Mouse (Mus musculus): ENCODE results near the gene Gm5134.

The Gm5134 gene

GRCm38 (mm10) chr10:75954381-75954811 is at the start of gene Gm5134:
Gene Gm5134, plus strand, starts transcription at chr10:75954514.
- no peak for DNase-seq (ENCODE audit: low read depth, low spot score)

DNA sequence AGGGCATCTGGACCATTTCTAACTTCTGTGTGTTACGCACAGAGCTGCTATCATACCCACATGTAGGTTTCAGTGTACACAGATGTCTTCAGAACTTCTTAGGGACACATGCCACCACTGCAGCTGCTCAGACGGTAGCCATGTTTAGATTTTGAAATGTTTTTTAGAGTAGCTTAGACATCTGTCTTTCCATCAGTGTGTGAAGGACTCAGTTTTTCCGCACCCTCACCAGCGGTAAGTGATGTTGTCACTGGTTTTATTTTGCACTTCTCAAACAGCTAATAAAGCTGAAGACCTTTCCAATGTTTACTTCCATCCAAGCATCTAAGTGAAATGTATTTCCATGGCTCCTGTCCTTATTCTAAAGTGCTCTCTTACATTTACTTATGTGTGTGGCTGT is 47.4 kb upstream of the Gm5134 start:
- DNase-seq (ENCODE audit: low read depth, low spot score): no peak

GRCm38 (mm10) chr10:75910698-75911097 is 43.6 kb upstream of the Gm5134 start:
- no peak for DNase-seq (ENCODE audit: low read depth, low spot score)

DNA sequence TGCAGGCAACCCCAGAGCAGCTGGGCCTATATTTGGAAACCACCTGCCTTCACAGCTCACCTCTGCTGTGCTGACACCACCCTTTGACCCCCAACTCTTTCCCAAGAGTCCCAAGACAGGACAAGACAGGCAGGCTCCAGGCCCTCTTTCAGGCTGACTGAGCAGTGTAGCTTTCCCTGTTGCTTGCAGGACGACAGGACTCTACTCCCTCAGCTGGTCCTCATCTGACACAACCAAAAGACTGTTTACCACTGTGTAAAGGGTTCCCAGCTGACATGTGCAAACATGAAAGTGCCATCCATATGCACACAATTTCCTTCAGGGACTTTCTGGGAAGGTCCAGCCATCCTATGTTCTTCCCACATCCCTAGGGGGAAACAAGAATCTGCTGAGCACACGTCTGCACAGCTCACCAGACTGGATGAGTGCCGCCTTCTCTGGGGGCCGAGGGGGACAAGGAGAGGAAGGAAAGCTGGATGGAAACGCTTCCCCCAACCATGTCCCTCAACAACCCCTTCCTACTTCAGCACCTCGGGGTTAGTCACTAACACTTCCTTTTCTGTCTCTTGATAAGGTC is 41.2 kb upstream of the Gm5134 start:
- DNase-seq (ENCODE audit: low read depth, low spot score): no peak

DNA sequence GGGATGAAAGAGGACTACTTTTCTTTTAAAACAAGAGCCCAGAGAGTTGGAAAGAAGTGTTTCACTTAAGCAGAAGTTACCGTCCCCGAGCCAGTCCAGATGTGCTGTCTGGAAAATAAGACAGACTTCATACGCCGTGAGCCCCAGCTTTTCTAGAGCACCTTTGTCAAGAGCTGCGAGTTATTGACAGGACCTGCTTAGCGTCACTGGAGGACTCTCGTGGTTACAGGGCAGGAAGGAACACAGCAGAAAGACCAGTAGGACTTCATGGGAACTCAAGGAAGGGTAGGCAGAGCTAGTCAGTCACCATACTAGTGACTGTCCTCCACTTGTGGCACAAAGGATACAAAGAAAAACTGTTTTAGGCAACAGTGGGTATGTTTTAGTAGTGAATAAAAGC is 38.8 kb upstream of the Gm5134 start:
- DNase-seq (ENCODE audit: low read depth, low spot score): no peak

DNA sequence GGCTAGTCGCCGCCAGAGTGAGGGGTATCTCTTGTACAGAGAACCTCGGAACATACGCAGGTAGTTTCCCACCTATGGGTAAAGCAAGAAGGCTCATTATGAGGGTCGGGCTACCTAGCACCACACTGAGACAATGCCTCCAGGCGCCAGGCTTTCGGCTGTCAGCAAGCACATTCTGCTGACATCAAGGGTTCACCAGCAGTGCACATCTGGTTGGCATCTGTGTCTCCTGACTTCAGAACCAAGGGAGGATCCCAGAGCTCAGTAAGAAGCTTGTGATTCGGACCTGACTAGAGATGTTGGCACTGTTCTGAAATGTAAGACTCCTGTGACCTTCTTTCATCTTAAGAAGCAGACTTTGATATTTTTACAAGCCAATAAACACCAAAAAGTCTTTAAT is 37.5 kb upstream of the Gm5134 start:
- no peak for DNase-seq (ENCODE audit: low read depth, low spot score)

GRCm38 (mm10) chr10:75919026-75919425 is 35.3 kb upstream of the Gm5134 start:
- DNase-seq (ENCODE audit: low read depth, low spot score): no peak

DNA sequence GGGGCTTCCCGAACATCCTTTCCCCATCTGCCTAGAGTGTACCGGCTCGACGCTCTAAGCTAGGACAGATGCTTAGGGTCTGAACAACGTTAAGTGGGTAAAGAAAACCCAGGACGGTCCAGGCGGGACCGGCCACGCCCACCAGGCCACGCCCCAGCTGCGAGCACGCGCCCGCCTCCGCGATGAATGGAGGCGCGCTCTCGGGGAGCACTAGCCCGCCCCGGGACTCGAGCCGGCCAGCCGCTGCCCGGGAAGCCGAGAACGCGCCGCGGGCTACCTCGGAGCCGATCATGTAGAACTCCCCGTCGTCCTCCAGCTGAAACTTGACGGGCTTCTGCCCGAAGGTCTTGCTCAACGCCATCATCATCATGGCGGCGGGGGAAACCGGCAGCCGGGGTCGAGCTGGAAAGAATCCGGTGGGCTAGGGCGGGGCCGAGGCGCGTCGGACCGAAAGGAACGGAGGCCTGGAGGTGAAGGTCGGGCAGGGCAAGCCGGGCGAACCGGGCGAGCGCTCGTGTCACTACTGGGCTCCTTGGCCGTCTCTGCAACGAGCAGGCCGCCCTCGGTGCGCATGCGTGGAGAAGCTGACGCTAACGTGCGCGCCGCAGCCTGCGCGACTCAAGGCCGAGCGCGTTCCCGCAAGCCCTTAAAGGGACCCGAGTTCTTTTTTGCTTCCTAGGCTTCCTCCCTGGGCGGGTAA is 33.1 kb upstream of the Gm5134 start, which contains the start of gene Smarcb1:
Smarcb1 (minus strand) TSS at position 592 of the 700 bp plus-strand sequence.
- peak; percentile 95 for DNase-seq (ENCODE audit: low read depth, low spot score)

DNA sequence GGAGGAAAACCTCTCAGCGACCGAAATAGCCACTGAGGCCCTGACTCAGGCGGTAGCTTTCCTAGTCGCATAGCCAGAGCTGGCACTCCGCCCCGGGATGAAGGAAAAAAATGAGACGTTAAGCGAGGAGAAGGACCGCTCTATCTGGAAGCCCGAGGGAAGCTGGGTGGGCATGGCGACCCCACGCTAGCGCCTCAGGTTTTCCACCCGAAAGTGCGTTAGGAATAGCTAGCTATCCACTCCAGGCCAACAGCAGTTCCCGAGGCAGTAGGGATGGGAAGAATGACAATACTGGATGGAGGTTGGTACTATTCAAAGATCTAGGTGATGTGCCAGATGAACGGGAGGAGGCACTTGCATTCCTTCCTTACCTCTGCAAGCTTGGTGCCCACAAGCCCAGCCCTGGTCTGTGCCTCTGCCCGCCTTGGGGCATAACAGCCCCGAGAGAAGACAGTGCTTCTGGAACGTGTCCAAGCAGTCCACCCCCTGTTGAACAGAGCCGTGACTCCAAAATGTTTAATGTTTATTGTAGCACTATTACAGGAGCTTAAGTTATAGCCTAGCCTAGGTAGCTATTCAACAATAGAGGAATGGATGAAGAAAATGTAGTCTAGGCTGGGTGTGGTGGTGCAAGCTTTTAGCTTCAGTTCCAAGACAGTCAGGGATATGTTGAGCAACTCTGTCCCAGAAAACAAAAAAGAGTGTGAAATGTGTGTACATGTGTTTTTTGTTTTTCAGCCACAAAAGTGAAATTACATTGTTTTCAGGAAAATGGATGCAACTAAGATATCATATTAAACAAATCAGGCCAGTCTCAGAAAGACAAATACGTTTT is 32.4 kb upstream of the Gm5134 start:
- no peak for DNase-seq (ENCODE audit: low read depth, low spot score)

- DNase-seq (ENCODE audit: low read depth, low spot score): no peak
Measured at GRCm38 (mm10) chr10:75924324-75924723, 30.0 kb upstream of the Gm5134 start.

- DNase-seq (ENCODE audit: low read depth, low spot score): no peak
Measured at GRCm38 (mm10) chr10:75926396-75926795, 27.9 kb upstream of the Gm5134 start.

DNA sequence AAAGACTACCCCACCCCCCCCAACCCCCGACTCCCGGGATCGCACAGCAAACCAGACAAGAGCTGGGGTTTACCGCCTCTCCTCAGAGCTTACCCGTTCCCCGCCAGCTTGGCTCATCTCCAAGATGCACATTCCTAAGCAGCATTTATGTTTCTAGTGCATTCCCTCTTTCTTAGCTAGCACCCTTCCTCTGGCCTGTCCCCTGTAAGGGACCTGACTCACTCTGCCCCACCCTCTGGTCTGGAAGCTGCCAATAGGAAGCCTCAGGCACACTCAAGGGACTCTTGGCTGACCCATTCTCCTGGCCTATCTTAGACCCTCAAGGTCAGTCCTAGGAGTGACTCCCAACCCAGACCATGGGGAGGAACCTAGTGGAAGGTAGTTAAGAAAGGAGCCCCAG is 24.0 kb upstream of the Gm5134 start:
- DNase-seq (ENCODE audit: low read depth, low spot score): no peak

DNA sequence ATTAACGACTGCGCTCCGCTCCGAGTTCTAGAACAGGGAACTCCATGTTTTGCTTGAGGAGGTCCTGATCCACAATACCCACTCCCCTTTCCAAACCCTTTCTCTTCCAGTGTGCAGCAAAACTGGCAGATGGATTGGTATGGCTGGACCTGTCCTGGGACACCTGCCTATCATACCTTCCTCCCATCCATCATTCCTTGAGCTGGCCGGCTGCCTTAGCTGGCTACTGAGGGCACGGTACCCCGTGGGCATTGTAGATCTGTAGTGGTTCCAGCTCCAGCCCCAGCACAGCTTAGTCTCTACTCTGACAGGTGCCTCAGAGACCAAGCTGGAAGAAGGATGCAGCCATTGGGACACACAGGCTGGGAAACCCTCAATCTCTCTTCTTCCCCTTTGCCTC is 23.0 kb upstream of the Gm5134 start:
- no peak for DNase-seq (ENCODE audit: low read depth, low spot score)

GRCm38 (mm10) chr10:75932081-75932678 is 22.1 kb upstream of the Gm5134 start:
- DNase-seq (ENCODE audit: low read depth, low spot score): no peak

- no peak for DNase-seq (ENCODE audit: low read depth, low spot score)
Measured at GRCm38 (mm10) chr10:75932891-75933290, 21.4 kb upstream of the Gm5134 start, which contains the start of gene Chchd10. Gene Chchd10, plus strand, starts transcription at chr10:75933130.

- DNase-seq (ENCODE audit: low read depth, low spot score): no peak
Measured at GRCm38 (mm10) chr10:75934991-75935390, 19.3 kb upstream of the Gm5134 start.

DNA sequence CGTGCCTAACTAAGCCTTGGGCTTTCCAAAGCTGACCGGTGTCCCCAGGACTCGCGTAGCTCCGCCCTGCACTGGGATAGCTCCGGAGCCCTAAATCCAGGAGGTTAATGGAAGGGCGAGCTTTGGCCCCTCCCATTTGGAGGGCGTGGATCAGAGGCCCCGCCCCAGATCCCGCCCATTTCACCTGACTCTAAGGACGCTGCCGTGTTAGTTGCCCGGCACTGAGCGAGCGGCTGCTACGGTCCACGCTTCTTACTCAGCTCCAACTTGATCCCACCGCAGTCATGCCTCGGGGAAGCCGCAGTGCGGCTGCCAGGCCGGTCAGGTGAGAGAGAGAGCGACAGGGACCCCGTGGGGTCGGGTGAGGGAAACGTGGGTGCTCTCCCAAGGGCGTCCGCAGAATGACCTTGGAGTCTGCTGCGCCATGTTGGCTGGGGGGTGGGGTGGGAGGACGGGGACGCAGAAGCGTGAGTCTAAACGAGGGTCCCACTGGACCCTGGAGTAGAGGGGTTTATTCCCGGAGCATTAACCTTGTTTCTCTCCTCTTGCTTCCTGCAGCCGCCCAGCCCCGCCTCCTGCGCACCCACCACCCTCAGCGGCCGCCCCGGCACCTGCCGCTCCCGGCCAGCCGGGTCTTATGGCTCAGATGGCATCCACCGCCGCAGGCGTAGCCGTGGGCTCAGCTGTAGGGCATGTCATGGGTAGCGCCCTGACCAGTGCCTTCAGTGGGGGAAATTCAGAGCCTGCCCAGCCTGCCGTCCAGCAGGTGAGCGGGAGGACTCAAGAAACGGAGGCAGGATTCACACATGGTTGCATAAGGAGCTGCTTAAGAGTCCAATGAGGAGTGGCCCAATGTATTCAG is 18.4 kb upstream of the Gm5134 start, which contains the start of gene Mmp11:
Mmp11 (minus strand) TSS at position 817 of the 862 bp plus-strand sequence.
- peak; percentile 91 for DNase-seq (ENCODE audit: low read depth, low spot score)

DNA sequence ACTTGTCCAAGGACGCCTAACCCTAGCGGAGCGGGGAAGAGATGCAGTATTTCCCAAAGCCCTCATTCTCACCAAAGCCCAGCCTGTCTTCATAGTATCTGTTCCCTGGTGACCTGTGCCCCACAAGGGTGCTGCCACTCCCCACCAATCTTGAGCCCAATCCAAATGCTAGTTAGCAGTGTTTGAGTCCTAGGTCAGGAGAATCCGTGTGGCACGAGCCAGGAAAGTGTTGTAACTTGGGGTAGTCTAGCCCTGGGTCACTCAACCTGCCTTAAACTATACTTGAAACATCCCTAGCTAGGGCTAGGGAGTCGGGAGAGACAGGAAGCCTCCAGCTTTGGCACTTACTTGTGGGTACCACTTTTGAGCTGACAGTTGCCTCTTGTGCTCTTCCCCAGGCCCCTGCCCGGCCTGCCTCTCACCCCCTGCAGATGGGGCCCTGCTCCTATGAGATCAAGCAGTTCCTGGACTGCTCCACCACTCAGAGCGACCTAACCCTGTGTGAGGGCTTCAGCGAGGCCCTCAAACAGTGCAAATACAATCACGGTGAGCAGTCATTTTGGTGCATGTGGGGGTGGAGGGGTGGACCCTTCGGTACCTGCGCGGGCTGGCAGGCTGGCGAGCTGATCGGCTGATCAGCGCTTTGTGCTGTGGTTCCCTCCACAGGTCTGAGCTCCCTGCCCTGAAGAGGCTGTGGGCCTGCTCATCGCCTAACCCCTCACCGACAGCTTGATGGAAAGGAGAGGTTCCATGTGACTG is 17.2 kb upstream of the Gm5134 start:
- no peak for DNase-seq (ENCODE audit: low read depth, low spot score)

DNA sequence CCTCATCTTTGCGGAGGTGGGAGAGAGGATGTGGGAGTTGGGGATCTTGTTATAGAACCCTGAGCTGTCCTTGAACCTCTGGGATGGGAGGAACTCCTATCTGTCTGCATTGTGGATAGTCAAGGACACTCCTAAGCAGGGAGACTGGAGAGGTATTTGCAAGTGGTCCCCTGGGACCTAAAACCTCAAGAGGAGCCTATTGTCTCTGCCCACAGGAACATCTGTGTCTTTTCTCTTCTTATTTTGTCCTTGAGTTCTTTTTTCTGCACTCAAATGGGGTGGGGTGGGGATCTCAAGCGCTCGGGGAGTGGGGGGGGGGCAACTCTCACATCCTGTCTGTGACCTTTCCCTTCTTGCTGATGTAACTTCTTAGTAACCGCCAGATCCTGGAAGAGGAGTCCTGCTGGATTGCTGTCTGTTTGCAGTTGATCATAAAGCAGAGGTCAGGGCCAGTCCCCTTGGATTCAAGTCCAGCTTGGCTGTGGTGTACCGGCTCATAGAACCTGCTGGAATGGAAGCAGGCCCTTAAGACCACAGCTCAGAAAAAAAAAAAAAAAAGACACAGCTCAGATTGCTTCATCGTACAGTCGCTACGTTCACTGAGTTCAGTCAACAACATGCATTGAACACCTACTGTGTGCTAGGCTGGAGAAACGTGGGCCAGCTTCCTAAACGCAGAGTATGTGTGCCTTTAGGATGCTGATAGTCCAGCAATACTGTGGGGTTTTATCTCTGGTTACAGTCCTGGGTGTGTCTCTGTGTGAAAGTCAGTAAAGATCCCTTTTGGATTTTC is 16.3 kb upstream of the Gm5134 start:
- peak; percentile 64 for DNase-seq (ENCODE audit: low read depth, low spot score)

Measured in skeletal muscle tissue, adult 2 months (tissue).